Mouse (Mus musculus) forebrain, embryonic 16.5 days (tissue): ENCODE data around the gene Tyms. TPM values are rescaled to one million over a fixed set of nuclear protein-coding genes. Genes with fewer than 3 reads are reported as not detected.

Experiments
- polyA plus RNA-seq: library from polyadenylated mRNA; unstranded; fragments of >200 nt; fragmentation: Nextera tagmentation; extraction: Ambion mirVana; gene quantifications from 2 replicates; pipeline ENCODE4 v1.2.1, GENCODE M21; 2015

Tyms gene
- polyA plus RNA-seq, 1 experiment from 2014 or later, result 84.3 TPM

Other genes starting within 250 kb of the Tyms start
- 0.23 TPM in 1 of 2 replicates, not detected in the other for gene Il6, start 60.5 kb downstream of the Tyms start, polyA plus RNA-seq
- gene Garem2, start 31.5 kb upstream of the Tyms start, polyA plus RNA-seq, result 8.1 and 10.1 TPM in 2 replicates
- gene 3110082J24Rik, start 32.5 kb upstream of the Tyms start, polyA plus RNA-seq, result 2.8 TPM in 2 replicates
- gene Hadha, start 81.5 kb upstream of the Tyms start, polyA plus RNA-seq, result 76.0 and 80.7 TPM in 2 replicates
- gene Hadhb, start 81.6 kb upstream of the Tyms start, polyA plus RNA-seq, result 66.5 and 72.0 TPM in 2 replicates
- gene Adgrf3, start 132.1 kb upstream of the Tyms start, polyA plus RNA-seq, result not detected in 2 replicates
- 30.1 and 30.7 TPM in 2 replicates for gene Selenoi, start 159.0 kb upstream of the Tyms start, polyA plus RNA-seq
- 5.5 and 8.9 TPM in 2 replicates for gene Drc1, start 207.8 kb upstream of the Tyms start, polyA plus RNA-seq